In genomic region chr5:144370986-144371385, GRCm38 (mm10) we compare ENCODE assay signal across 16 mouse cellular contexts. TPM values are rescaled to one million over a fixed set of nuclear protein-coding genes. Genes with fewer than 3 reads are reported as not detected.
DNase-seq lines count a peak whose midpoint lies in the region; ATAC-seq lines count a peak whose summit lies in the region.
"Had no signal": no experiment of that assay in that cellular context is flagged by ENCODE, and none has a peak within 500 bp of the region (broad histone marks: within the 10 kb centered on the region; RNA-seq: fewer than 3 reads in every experiment).

No protein-coding gene starts in this region.

- no peak overlapping the region for H3K4me3 ChIP-seq in liver, embryonic 15.5 days (replicated peaks)
- H3K4me3 ChIP-seq: neural tube, embryonic 12.5 days had no signal

- H3K36me3 ChIP-seq in liver, embryonic 15.5 days (replicated peaks), result no peaks in the 10 kb centered on the region
- H3K36me3 ChIP-seq: neural tube, embryonic 12.5 days had no signal

- peaks cover 8% of the 10 kb centered on the region; the same call in 1 of the 2 replicates for H3K4me1 ChIP-seq in liver, embryonic 15.5 days (replicated peaks)
- H3K4me1 ChIP-seq: neural tube, embryonic 12.5 days had no signal

- H3K9me3 ChIP-seq in liver, embryonic 15.5 days (replicated peaks), result no peaks in the 10 kb centered on the region
- H3K9me3 ChIP-seq: neural tube, embryonic 12.5 days had no signal

- intact Hi-C loops in heart, postnatal 25 days (cut with DNase I), result no loop called here

- 11% methylated on average over 6 of the region's 6 CpGs for WGBS in liver, embryonic 15.5 days (ENCODE audit: insufficient replicate concordance)

- no peak overlapping the region for H3K4me2 ChIP-seq in liver, embryonic 15.5 days
- H3K4me2 ChIP-seq: heart, embryonic 11.5 days; neural tube, embryonic 12.5 days had no signal

- peak; percentile 26 to 29 for DNase-seq in adrenal gland, postnatal 36 days
- DNase-seq in adrenal gland, adult 8-10 months, result no peak
- peak; percentile 60 for DNase-seq in R1 (ENCODE audit: low read depth, low spot score)
- peak; percentile 6 for DNase-seq in forelimb bud, embryonic 11.5 days (ENCODE audit: low read depth, low spot score)
- DNase-seq in spleen, postnatal 10 days (ENCODE audit: low spot score in 2 of 2), result no peak
- no peak for DNase-seq in layer of hippocampus, adult 9-10 months (ENCODE audit: low spot score)
- no peak for DNase-seq in heart, postnatal 25 days (ENCODE audit: low spot score)
- DNase-seq: adrenal gland, postnatal 10 days; cerebellum, adult 11 months; lung, adult 18-20 months; right cerebral cortex, adult 18-20 months; thymus, adult 2 months had no signal

- H3K27me3 ChIP-seq in liver, embryonic 15.5 days, result no peaks in the 10 kb centered on the region
- H3K27me3 ChIP-seq: neural tube, embryonic 12.5 days had no signal

- H3K9ac ChIP-seq in liver, embryonic 15.5 days, result no peak overlapping the region
- H3K9ac ChIP-seq: neural tube, embryonic 12.5 days had no signal

- ATAC-seq in liver, embryonic 15.5 days (ENCODE audit: insufficient read depth), result peak; percentile 67

- peak overlapping the region; percentile 62 for H3K27ac ChIP-seq in liver, embryonic 15.5 days (replicated peaks)
- H3K27ac ChIP-seq: neural tube, embryonic 12.5 days had no signal

RNA-seq across cellular contexts. Expression of gene Baiap2l1, which starts 13.1 kb away (rescaled TPM):
- 10 to 100 TPM in 1 of 2 experiments, 1 to 10 TPM in 1; 8.9 to 15.2 TPM for total RNA-seq in adrenal gland, postnatal 36 days (2021)
- 10 to 100 TPM in 2 of 4 experiments, 1 to 10 TPM in 2; 6.2 to 21.3 (median 11.1) TPM for total RNA-seq in adrenal gland, adult 8-10 months (2022)
- 6.9 and 8.0 TPM in 2 replicates for polyA plus RNA-seq in liver, embryonic 15.5 days (2015; fragmentation: Nextera tagmentation; extraction: Ambion mirVana)
- total RNA-seq in heart, postnatal 25 days (2021), result 1 to 10 TPM; 5.6 to 5.7 TPM
- total RNA-seq: megakaryocyte, adult 5-6 weeks had no signal

Comparison
In these comparisons a context has a peak if more than half of its experiments do, and no peak if none do; other contexts are left out.
1. DNase-seq: peak in adrenal gland, postnatal 36 days (2 of 2), R1 (single experiment) and forelimb bud, embryonic 11.5 days (single experiment); none in adrenal gland, adult 8-10 months (single experiment), spleen, postnatal 10 days (0 of 2), layer of hippocampus, adult 9-10 months (single experiment) and heart, postnatal 25 days (single experiment).